Mouse (Mus musculus) kidney, adult 11 months (tissue): ENCODE measurements at regions not wholly inside any gene's neighbourhood (a gene's known extent, or its start where the extent isn't known, plus 50 kb on each side); places are given as distances from the start of the nearest gene placed in this dataset.
A peak's percentile ranks its signal among the peaks of the same experiment; 100 is the strongest.

Experiments used
- DNase-seq: peaks from one replicate; pipeline ENCODE4 v3.0.0; 2022

DNA sequence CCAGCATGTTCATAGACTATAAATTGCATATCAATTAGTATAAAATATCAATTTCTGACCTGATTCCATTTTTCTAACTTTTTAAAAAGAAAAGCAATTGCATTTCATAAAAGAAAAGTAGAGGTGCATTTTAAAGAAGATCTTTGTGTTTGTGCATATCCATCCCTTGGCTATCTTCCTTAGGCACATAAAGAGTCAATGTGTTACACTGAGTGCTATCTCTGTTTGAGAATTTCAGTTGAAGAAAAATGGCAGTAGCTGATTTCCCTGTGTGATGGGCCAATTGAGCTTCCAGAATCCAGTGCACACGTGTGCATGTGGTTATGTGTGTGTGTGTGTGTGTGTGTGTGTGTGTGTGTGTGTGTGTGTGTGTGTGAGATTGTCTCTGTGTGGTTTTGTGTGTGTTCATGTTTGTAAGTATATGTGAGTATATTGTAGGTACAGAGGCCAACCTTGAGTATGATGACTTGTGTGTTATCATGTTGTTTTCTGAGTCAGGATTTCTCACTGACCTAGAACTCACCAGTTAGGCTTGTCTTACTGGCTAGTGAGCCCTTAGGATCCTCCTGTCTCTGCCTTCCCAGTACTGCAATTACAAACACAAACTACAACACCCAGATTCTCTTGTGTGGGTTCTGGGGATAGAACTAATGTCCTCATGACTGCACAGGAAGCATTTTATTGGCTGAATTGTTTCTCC lies 249.6 kb downstream of the Cdk5rap2 start:
- no peak for DNase-seq

- DNase-seq = no peak
Measured at GRCm38 (mm10) chr4:70160062-70160461, 250.2 kb downstream of the Cdk5rap2 start.

- no peak for DNase-seq
Measured at GRCm38 (mm10) chr4:70153179-70153578, 257.1 kb downstream of the Cdk5rap2 start.

DNA sequence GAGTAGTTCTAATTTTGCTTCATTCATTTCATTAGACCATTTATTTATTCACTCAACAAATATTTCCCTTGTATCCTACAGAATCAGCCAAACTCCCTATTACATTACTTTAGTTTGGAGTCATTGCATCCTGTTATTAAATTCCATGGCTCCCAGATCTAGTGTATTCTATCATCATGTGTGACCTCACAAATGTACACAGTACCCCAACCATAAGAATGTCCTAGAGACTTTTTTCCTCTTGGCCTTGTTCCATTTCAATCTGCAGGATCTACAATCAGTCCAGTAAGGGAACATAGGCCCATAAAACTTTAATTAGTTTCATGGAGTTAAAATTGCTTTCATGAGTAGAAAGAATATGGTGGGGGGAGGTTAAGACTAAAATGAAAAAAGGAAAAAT lies 301.2 kb downstream of the Cdk5rap2 start:
- DNase-seq = no peak

DNA sequence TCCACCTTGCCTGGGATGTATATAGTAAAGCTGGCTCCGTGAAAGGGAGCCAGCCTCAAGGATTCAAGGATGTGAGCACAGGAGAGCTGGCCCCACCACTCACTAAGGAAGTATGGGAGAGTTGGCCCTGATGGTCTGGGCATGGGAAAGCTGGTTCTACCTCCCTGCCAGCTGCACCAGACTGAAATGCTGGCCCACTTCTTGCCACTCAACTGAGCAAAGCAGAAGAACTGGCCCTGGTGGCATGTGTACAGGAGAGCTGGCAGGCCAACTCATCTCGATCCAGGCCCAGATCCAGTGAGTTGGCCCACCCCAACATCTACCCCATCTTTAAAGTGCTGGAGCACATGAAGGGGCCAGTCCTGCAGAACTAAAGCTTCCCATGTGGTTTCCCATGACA lies 304.5 kb downstream of the Cdk5rap2 start:
- no peak for DNase-seq

DNA sequence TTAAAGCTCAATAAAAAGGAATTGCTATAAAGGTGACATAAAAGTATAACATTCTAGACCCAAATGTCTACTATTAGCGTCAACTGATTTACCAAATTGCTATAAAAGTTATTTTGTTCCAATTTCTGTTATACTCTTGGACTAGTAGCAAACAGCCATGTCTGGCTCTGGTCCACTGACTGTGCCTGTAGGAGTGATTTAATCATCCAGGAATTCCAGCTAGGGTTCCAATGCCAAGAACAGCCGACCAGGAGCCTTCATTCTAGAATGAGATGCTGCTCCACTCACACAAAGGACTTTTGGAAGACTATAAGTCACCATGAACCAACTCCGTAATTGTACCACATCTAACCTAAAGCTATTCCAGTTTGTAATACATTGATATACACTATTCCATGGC lies 312.9 kb downstream of the Cdk5rap2 start:
- DNase-seq = no peak

GRCm38 (mm10) chr4:70078206-70078605 lies 332.0 kb downstream of the Cdk5rap2 start:
- DNase-seq = no peak

DNA sequence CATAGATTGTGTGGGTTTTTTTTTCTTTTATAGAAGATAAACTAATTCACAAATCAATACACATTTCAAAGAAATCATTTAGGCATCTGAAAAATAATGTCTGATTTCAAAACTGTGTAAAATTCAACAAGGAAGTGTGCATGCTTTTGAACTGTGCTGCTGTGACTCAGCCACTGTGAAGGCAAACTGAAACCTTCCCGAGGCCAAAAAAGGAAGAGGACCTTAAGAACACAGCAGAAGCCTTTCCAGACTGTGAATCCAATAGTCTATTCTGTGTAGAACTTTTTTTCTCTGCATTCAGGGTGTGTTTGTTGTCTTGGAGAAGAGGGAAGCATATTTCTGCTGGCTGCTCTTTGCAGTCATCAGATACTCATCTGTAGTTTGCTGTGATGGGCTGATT lies 347.7 kb downstream of the Cdk5rap2 start:
- DNase-seq = no peak

- no peak for DNase-seq
Measured at GRCm38 (mm10) chr4:70058831-70059544, 351.3 kb downstream of the Cdk5rap2 start.

GRCm38 (mm10) chr4:70053136-70053535 lies 357.1 kb downstream of the Cdk5rap2 start:
- DNase-seq = peak; percentile 11

DNA sequence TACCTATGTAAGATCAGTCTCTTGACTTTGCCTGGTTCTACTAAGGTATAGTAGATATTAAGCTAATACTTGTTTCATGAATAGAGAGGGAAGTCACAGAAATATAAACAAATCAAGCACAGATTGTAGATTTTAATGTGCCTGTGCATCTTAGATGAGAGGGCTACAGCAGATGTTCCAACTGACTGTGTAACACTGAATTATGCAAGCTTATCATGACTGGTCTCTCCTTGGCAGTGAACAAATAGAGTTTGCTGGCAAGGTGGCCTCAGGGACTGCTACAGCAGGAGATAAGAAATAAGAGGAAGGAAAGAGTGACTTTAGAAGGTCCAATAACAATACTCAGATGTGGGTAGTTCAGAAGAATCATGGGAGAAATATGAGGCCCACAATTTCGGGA lies 372.0 kb downstream of the Cdk5rap2 start:
- no peak for DNase-seq

- no peak for DNase-seq
Measured at GRCm38 (mm10) chr4:70035912-70036311, 374.3 kb downstream of the Cdk5rap2 start.

GRCm38 (mm10) chr4:70032497-70032896 lies 377.7 kb downstream of the Cdk5rap2 start:
- DNase-seq = no peak

GRCm38 (mm10) chr4:70026848-70027247 lies 383.4 kb downstream of the Cdk5rap2 start:
- no peak for DNase-seq

DNA sequence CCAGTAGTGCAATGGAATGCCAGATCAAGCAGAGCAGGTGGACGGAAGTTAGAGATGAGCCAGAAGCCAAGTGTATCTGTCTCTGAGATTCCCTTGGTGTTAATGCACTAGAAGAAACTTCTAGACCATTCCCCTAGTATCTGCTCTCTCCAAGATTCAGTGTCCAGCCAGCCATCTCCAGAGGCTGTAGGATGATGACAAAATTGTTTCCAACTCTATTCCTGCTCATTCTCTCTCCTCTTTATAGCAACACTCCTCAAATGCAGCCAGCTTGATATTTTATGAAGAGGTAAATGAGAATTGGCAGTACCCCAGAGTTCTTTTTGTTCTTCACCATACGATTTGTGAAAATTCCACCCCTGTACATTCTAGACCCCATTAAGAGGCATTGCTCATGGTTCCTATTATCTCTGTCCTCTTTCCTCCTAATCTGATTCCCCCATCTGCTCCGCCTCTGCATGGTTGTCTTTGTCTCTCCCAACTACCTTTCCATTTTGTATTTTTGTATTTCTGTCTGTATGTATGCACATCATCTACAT lies 385.3 kb downstream of the Cdk5rap2 start:
- no peak for DNase-seq

DNA sequence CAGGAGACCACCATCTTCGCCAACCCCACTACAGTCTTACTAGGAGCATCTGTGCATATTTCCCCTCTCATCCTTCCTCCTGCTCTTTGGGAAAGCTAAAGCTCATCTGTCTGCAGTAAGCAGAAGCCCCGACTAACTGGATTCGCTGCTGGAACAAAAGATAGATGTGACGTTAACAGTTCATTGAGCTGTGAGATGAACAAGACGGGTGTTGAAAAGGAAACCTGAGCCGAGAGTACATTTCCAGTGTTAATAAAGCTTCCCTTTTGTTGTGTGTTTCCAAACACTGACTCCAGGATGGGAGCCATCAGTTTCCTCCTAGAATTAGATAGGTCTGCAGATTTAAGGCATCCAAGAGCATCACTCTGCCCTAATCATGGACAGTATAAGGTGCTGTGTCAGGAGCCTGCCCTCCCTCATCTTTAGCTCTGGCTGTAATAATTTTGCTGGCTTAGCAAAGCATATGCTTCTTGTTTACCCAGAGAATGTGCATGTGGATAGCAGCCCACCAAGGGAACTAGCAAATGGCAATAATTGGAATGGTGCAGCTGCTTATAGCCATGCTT lies 389.3 kb downstream of the Cdk5rap2 start:
- no peak for DNase-seq

- no peak for DNase-seq
Measured at GRCm38 (mm10) chr4:70012220-70012580, 398.0 kb downstream of the Cdk5rap2 start.

DNA sequence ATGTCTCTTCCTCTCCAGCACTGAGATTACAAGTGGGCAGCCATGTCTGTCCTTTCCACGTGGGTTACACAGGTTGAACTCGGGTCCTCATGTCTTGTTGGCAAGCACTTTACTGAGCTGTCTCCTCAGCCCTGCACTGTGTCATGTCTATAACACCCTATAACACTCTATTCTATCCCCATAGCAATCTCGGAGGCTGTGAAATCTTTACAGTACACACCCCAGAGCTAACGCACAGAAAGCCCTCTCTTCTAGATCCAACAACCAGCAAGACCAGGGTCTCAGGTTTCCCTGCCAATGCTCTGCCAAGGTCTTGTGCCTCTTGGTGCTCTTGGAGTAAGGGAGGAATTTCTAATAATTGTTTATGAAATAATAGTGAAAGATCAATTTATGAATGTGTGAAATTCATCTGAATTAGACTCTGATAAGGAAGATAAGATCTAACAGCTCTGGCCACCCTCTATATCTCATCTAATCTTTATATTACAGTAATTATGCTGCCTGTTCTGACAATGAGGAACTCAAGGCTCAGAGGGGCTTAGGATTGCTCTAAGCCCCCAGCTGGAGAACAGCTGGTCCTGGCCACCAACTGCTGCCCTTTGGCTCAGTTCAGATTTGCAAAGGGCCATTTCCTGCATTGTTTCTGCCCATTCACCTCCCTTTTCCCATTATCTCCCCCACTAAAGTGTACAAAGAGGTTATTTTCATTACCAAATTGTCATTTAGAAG lies 398.6 kb downstream of the Cdk5rap2 start:
- no peak for DNase-seq

DNA sequence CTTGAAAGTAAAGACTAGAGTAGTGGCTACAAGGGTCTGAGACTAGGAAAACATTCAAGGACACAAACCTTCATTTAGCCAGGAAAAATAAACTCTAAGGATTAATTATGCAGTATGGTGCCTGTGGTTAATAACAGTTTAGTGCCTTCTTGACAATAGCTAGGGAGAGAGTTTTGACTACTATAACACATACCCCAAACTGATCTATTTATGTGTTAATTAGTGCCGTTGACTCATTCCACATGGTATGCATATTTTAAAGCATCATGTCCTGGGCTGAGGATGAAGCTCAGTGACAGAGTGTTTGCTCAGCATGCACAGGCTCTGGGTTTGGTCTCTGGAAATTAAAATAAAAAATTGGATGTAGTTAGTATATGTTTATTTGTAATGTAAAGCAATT lies 399.8 kb downstream of the Cdk5rap2 start:
- DNase-seq = no peak

- DNase-seq = no peak
Measured at GRCm38 (mm10) chr4:70004966-70005365, 405.3 kb downstream of the Cdk5rap2 start.

- no peak for DNase-seq
Measured at GRCm38 (mm10) chr4:69993226-69993625, 417.0 kb downstream of the Cdk5rap2 start.

GRCm38 (mm10) chr4:69974208-69974607 lies 436.0 kb downstream of the Cdk5rap2 start:
- no peak for DNase-seq

- no peak for DNase-seq
Measured at GRCm38 (mm10) chr4:69973566-69973965, 436.7 kb downstream of the Cdk5rap2 start.
